Mouse (Mus musculus): Measurements from ENCODE around the gene Soat2. TPM values are rescaled to one million over a fixed set of nuclear protein-coding genes. Genes with fewer than 3 reads are reported as not detected.

Soat2 gene
- polyA plus RNA-seq, 1 experiment from 2014 or later, result 33.1 TPM

DNA sequence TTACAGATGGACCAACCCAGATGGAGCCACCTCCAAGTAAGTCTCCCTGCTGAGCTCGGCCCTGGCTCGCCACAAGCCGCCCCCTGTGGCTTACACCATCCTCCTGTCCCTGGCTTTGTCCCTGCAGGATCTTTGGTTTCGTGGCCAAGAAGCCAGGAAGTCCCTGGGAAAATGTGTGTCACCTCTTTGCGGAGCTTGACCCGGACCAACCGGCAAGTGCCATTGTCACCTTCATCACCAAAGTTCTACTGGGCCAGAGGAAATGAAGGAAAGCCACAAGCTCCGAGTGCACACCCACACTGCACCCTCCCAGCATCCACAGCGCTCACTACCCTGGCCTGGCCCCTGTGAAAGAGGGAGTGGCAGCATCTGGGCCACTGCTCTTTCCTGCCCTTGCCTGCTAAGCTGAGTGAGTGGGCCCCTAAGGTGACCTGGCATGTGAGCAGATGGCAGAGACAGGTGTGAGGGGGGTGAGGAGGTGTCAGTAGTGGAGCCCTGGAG lies 34.5 kb upstream of the Soat2 start:
- no peaks in the 10 kb centered on the region for H3K27me3 ChIP-seq
- no peak overlapping the region for H3K9ac ChIP-seq
- no peak overlapping the region for H3K4me2 ChIP-seq
- ATAC-seq (ENCODE audit: insufficient read depth), result no peak
- H3K4me3 ChIP-seq (replicated peaks), result no peak overlapping the region
- H3K4me1 ChIP-seq (replicated peaks), result peaks cover 8% of the 10 kb centered on the region
- H3K27ac ChIP-seq (replicated peaks), result no peak overlapping the region
- no peaks in the 10 kb centered on the region for H3K9me3 ChIP-seq (replicated peaks)
- peaks cover 35% of the 10 kb centered on the region for H3K36me3 ChIP-seq (replicated peaks)
- WGBS (ENCODE audit: insufficient replicate concordance), result 54% methylated on average over 9 of the region's 9 CpGs

DNA sequence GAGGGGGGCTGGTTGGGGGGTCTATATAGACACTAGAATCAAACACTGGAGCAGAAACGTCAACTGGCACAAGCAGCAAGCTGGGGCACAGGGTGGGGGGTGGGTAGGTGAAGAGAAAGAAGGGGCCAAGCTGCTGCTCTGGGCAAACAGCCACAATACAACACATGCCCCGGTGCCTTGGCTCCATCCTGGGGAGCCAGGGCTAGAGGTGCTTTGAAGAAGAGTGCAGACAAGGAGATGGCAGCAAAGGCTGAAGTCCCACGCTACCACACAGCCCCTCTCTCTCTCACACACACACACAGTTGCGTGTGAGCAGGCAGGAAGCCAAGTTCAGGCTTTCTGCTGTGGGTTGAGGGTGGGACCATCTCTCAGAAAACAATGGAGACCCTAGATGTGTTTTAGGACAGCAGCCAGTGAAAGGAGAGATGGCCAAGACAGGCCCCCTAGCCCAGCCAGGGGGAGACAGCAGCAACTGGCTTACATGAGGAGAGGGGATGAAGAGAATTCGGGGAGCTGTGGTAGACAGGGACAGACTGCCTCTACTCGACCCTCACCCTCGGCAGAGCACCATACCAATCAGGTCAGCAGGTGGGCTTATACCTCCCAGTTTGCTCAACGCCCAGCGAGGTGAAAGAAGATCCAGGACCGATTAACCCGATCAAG lies 33.4 kb upstream of the Soat2 start:
- Histone ChIP-seq H3K4me2 (no peak overlapping the region), H3K4me1 (replicated peaks) (peaks cover 8% of the 10 kb centered on the region), H3K27ac (replicated peaks) (no peak overlapping the region), H3K27me3 (no peaks in the 10 kb centered on the region), H3K36me3 (replicated peaks) (peaks cover 46% of the 10 kb centered on the region), H3K9me3 (replicated peaks) (no peaks in the 10 kb centered on the region), H3K4me3 (replicated peaks) (no peak overlapping the region), H3K9ac (no peak overlapping the region)
- no peak for ATAC-seq (ENCODE audit: insufficient read depth)
- 71% methylated on average over 11 of the region's 11 CpGs for WGBS (ENCODE audit: insufficient replicate concordance)

DNA sequence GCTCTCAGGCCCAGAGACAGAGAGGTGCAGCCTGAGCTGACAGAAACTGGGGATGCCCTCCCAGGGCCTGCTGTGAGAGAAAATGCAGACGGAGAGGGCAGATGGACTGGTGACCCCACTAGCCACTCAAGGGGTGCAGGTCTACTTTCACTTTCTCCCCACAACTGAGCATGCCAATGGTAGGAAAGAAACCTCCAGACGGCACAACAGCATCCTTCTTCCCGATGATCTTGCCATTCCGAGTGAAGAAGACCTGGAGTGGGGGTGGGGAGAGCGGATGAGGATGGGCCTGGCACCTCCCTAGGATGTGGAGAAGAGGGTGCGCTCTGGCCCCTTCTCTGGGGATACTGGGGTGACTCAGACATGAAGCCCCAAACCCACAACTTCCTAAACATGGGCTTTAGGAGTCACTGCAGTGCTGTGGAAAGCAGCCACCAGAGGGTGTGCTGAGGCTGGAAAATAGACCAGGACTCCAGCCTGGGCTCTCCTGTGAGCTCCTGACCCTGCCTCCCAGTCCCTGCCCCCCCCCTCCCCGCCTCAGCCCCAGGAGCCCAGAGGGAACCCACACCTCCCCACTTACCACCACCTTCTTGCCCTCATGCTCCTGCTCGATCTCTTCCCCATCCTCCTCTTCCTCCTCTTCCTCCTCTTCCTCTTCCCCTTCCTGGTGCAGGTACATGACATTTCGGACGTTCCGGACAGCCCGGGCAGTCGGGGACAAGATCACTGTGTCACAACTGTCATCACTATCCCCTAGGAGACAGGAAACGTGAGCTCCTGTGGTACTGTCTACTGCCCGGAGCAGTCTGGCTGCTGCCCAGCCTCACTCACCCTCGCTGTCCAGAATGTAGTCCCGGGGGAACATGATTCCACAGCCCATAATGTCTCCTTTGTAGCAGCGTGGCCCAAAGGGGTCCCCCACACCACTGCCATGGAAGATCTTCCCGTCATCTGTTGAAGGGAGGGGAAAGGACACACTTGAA lies 32.6 kb upstream of the Soat2 start:
- no peak overlapping the region for H3K4me2 ChIP-seq
- H3K9me3 ChIP-seq (replicated peaks), result no peaks in the 10 kb centered on the region
- H3K9ac ChIP-seq, result no peak overlapping the region
- no peak overlapping the region for H3K4me3 ChIP-seq (replicated peaks)
- no peak for ATAC-seq (ENCODE audit: insufficient read depth)
- 74% methylated on average over 19 of the region's 19 CpGs for WGBS (ENCODE audit: insufficient replicate concordance)
- peaks cover 53% of the 10 kb centered on the region for H3K36me3 ChIP-seq (replicated peaks)
- H3K4me1 ChIP-seq (replicated peaks), result peaks cover 8% of the 10 kb centered on the region
- H3K27me3 ChIP-seq, result no peaks in the 10 kb centered on the region
- H3K27ac ChIP-seq (replicated peaks), result no peak overlapping the region

DNA sequence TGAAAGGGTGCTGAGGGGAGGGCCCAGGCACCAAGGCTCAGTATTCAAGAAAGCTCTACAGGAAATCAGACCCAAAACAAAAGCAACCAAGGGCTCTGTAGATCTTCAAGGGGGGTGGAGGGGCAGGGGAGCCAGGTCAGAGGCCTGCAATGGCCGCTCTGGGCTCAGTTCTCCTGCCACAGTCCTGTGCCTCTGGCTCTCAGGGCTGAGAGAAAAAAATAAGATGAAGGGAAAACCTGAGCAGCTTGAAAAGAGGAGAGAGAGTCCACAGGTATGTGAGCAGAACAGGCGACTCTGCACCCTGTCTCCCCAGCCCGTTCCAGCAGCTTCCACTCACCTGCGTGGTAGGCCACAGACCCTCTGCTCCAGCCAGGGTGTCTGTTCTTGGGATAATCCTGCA lies 31.7 kb upstream of the Soat2 start:
- Histone ChIP-seq H3K27me3 (no peaks in the 10 kb centered on the region), H3K9me3 (replicated peaks) (no peaks in the 10 kb centered on the region), H3K27ac (replicated peaks) (no peak overlapping the region), H3K4me3 (replicated peaks) (no peak overlapping the region), H3K36me3 (replicated peaks) (peaks cover 55% of the 10 kb centered on the region), H3K9ac (no peak overlapping the region), H3K4me2 (no peak overlapping the region), H3K4me1 (replicated peaks) (peaks cover 8% of the 10 kb centered on the region)
- 86% methylated on average over 4 of the region's 4 CpGs for WGBS (ENCODE audit: insufficient replicate concordance)
- no peak for ATAC-seq (ENCODE audit: insufficient read depth)

DNA sequence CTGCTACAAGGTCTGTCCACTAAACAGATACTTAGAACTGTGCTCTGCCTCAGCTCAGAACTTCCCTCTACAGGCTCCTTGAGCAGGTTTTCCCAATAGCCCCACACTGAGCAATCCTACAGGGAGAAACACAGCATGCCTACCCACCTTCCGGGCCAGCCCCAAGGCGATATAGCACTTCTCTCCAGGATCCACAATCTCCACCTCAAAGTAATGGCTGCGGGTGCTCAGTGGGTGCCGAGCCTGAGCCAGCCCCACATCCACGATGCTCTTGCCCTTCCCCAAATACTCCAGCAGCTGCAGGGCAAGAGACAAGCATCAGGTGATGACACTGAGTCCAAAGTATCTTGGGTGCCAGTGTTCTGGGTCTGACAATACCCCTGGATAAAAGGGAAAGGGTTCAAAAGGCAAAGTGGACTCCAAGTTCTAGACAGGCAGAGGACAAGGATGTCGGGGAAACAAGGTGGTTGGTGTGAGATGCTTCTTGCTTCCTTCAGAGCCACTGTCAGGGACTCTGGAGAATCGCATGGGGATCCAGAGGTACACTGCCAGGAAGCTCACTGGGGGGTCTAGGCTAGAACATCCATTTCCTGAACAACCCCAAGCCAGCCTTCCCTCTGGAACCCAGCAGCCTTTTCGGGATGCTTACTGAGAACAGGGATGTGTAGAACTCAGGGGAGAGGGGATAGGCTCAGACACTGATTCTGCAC lies 31.1 kb upstream of the Soat2 start:
- no peak overlapping the region for H3K9ac ChIP-seq
- H3K4me2 ChIP-seq, result no peak overlapping the region
- no peak overlapping the region for H3K4me3 ChIP-seq (replicated peaks)
- peaks cover 8% of the 10 kb centered on the region for H3K4me1 ChIP-seq (replicated peaks)
- WGBS (ENCODE audit: insufficient replicate concordance), result 71% methylated on average over 8 of the region's 8 CpGs
- H3K27me3 ChIP-seq, result no peaks in the 10 kb centered on the region
- no peak overlapping the region for H3K27ac ChIP-seq (replicated peaks)
- no peak for ATAC-seq (ENCODE audit: insufficient read depth)
- peaks cover 55% of the 10 kb centered on the region for H3K36me3 ChIP-seq (replicated peaks)
- no peaks in the 10 kb centered on the region for H3K9me3 ChIP-seq (replicated peaks)

DNA sequence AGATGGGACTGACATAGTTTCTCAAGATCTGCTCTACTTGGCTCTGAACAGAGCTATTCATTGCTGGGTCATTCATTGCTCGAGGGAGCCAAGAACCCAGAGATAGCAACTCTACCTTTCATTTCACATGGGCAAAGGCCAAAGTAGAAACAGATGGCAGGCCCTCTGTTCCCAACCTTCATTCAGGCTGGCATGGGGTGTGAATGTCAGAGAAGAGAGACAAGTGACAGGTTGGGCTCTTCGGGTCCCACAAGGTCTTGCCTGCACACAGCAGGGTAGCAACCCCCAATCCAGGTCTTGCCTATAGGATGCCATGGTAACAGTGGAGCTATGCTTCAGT lies 30.5 kb upstream of the Soat2 start:
- Histone ChIP-seq H3K27ac (replicated peaks) (no peak overlapping the region), H3K4me2 (no peak overlapping the region), H3K4me1 (replicated peaks) (peaks cover 8% of the 10 kb centered on the region), H3K9ac (no peak overlapping the region), H3K9me3 (replicated peaks) (no peaks in the 10 kb centered on the region), H3K4me3 (replicated peaks) (no peak overlapping the region), H3K27me3 (no peaks in the 10 kb centered on the region), H3K36me3 (replicated peaks) (peaks cover 60% of the 10 kb centered on the region)
- WGBS (ENCODE audit: insufficient replicate concordance), result 68% methylated on average over 2 of the region's 2 CpGs
- no peak for ATAC-seq (ENCODE audit: insufficient read depth)

DNA sequence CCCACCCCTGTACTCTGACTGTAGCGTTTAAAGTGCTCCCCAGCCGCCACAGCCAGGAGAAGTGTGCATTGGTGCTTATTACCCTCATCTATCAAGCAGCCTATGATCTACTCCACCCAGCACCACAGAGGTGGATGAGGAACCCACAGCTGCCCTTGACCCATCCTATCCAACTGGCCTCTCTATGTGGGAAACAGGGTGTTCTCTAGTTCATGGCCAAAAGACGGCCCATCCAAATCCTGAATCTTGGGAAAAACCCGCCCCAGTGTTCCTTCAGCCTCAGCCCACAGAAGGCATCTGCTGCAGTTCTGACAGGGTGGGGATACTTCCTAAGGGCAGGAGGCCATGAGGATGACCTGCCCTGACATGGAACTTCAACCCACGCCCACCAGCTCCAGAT lies 29.8 kb upstream of the Soat2 start:
- Histone ChIP-seq H3K4me2 (no peak overlapping the region), H3K4me1 (replicated peaks) (peaks cover 7% of the 10 kb centered on the region), H3K9ac (no peak overlapping the region), H3K27ac (replicated peaks) (no peak overlapping the region), H3K27me3 (no peaks in the 10 kb centered on the region), H3K36me3 (replicated peaks) (peaks cover 67% of the 10 kb centered on the region), H3K9me3 (replicated peaks) (no peaks in the 10 kb centered on the region), H3K4me3 (replicated peaks) (no peak overlapping the region)
- no peak for ATAC-seq (ENCODE audit: insufficient read depth)
- WGBS (ENCODE audit: insufficient replicate concordance), result 71% methylated on average over 5 of the region's 5 CpGs

DNA sequence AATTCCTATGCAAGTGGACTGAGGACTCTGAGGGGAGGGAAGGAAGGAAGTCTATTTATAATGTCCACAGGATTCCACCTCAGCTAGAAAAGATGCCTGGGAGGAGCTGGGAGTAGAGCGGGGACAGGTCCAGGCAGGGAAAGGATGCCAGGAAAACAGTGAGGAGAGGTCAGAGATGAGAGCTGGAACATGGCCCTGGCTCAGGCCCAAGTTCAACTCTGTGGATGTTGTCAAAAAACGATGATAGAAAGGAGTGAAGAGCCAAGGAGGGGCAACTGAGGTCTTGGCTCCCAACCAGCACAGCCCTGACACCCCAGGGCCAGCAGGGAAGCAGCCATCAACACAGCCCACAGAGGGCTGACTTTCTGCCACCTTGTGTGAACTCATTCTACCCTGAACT lies 24.0 kb upstream of the Soat2 start:
- Histone ChIP-seq H3K36me3 (replicated peaks) (peaks cover 76% of the 10 kb centered on the region), H3K9ac (no peak overlapping the region), H3K4me3 (replicated peaks) (no peak overlapping the region), H3K9me3 (replicated peaks) (no peaks in the 10 kb centered on the region), H3K4me1 (replicated peaks) (no peaks in the 10 kb centered on the region), H3K27ac (replicated peaks) (no peak overlapping the region), H3K27me3 (no peaks in the 10 kb centered on the region), H3K4me2 (no peak overlapping the region)
- ATAC-seq (ENCODE audit: insufficient read depth), result 0 out of 2 replicates have a peak, but pooled peaks have one; percentile 15
- 57% methylated on average over 2 of the region's 2 CpGs for WGBS (ENCODE audit: insufficient replicate concordance)

DNA sequence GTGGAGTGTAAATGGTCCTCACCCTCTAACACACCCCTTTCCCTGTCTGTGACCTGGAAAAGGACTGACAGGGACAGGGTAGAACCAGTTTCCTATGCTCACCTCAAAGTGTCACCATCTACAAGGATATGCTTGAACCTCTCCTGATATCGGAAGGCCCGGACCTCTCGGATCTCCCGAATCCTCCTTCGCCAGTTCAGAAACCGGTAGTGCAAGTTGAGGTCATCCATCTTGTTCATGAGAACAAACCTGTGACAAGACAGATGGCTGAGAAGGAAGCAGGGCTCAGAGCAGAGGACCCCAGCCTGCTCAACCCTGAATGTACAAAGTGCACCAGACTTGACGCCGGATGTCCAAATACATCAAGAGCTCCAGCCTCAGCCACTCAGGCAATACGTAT lies 17.0 kb upstream of the Soat2 start:
- Histone ChIP-seq H3K4me3 (replicated peaks) (no peak overlapping the region), H3K27ac (replicated peaks) (no peak overlapping the region), H3K9ac (no peak overlapping the region), H3K36me3 (replicated peaks) (peaks cover 50% of the 10 kb centered on the region), H3K27me3 (no peaks in the 10 kb centered on the region), H3K4me1 (replicated peaks) (peaks cover 30% of the 10 kb centered on the region), H3K9me3 (replicated peaks) (no peaks in the 10 kb centered on the region), H3K4me2 (no peak overlapping the region)
- 87% methylated on average over 9 of the region's 9 CpGs for WGBS (ENCODE audit: insufficient replicate concordance)
- ATAC-seq (ENCODE audit: insufficient read depth), result no peak

DNA sequence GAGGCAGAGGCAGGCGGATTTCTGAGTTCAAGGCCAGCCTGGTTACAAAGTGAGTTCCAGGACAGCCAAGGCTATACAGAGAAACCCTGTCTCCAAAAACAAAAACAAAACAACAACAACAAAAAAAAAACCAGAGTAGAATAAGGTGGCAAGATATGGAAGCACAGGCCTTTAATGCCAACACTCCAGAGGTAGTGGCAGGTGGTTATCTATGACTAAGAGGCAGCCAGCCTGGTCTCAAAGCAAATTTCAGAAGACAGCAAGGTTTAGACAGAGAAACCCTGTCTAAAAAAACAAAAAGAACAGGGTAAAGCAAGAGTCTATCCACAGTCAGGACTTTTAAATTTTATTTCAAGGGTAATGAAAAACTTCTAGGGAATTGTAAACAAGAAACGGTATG lies 15.6 kb upstream of the Soat2 start:
- Histone ChIP-seq H3K27me3 (0 out of 2 replicates have a peak, but pooled peaks cover 9% of the 10 kb centered on the region), H3K9me3 (replicated peaks) (no peaks in the 10 kb centered on the region), H3K4me2 (peak overlapping the region; percentile 94), H3K4me1 (replicated peaks) (peaks cover 30% of the 10 kb centered on the region), H3K9ac (0 out of 2 replicates have a peak overlapping the region, but pooled peaks have one; percentile 79), H3K4me3 (replicated peaks) (no peak overlapping the region; the same call in 1 of the 2 replicates), H3K27ac (replicated peaks) (peak overlapping the region; percentile 84), H3K36me3 (replicated peaks) (peaks cover 36% of the 10 kb centered on the region)
- 83% methylated on average over 2 of the region's 2 CpGs for WGBS (ENCODE audit: insufficient replicate concordance)
- ATAC-seq (ENCODE audit: insufficient read depth), result no peak

Measured in liver, embryonic 15.5 days (tissue).